Mouse (Mus musculus): ENCODE data around the gene Map1lc3a. TPM values are rescaled to one million over a fixed set of nuclear protein-coding genes. Genes with fewer than 3 reads are reported as not detected.

The Map1lc3a gene
- polyA plus RNA-seq, 1 experiment from 2014 or later: 435 TPM

GRCm38 (mm10) chr2:155293946-155294345 lies 17.8 kb downstream of the Map1lc3a start:
- no peak overlapping the region for H3K9ac ChIP-seq (replicated peaks; ENCODE audit: low read length)
- no peak overlapping the region for H3K4me2 ChIP-seq (ENCODE audit: low read length)
- DNase-seq: no peak
- WGBS: 96% methylated on average over 4 of the region's 4 CpGs
- H3K4me3 ChIP-seq (replicated peaks; ENCODE audit: low read depth, low read length): no peak overlapping the region
- H3K36me3 ChIP-seq (ENCODE audit: control insufficient read depth, insufficient read depth, low read length): peaks cover 80% of the 10 kb centered on the region
- H3K9me3 ChIP-seq (ENCODE audit: control insufficient read depth, low read length): no peaks in the 10 kb centered on the region
- no peaks in the 10 kb centered on the region for H3K4me1 ChIP-seq (ENCODE audit: control insufficient read depth, insufficient read depth, low read length)
- ATAC-seq (ENCODE audit: low FRiP score, low TSS enrichment): no peak
- H3K27me3 ChIP-seq (ENCODE audit: control insufficient read depth, insufficient read depth, low read length): no peaks in the 10 kb centered on the region
- no peak overlapping the region for H3K27ac ChIP-seq (replicated peaks; ENCODE audit: low read depth, low read length)

- Histone ChIP-seq H3K4me2 (ENCODE audit: low read length) (no peak overlapping the region), H3K27ac (replicated peaks; ENCODE audit: low read depth, low read length) (no peak overlapping the region), H3K36me3 (ENCODE audit: control insufficient read depth, insufficient read depth, low read length) (peaks cover 76% of the 10 kb centered on the region), H3K27me3 (ENCODE audit: control insufficient read depth, insufficient read depth, low read length) (no peaks in the 10 kb centered on the region), H3K4me3 (replicated peaks; ENCODE audit: low read depth, low read length) (no peak overlapping the region), H3K4me1 (ENCODE audit: control insufficient read depth, insufficient read depth, low read length) (no peaks in the 10 kb centered on the region), H3K9me3 (ENCODE audit: control insufficient read depth, low read length) (no peaks in the 10 kb centered on the region), H3K9ac (replicated peaks; ENCODE audit: low read length) (no peak overlapping the region)
- ATAC-seq (ENCODE audit: low FRiP score, low TSS enrichment): no peak
- DNase-seq: no peak
- WGBS: 96% methylated on average over 6 of the region's 6 CpGs
Measured at GRCm38 (mm10) chr2:155295453-155295852, 19.4 kb downstream of the Map1lc3a start.

GRCm38 (mm10) chr2:155299563-155299962 lies 23.5 kb downstream of the Map1lc3a start:
- Histone ChIP-seq H3K9ac (replicated peaks; ENCODE audit: low read length) (no peak overlapping the region), H3K36me3 (ENCODE audit: control insufficient read depth, insufficient read depth, low read length) (peaks cover 67% of the 10 kb centered on the region)
- 89% methylated on average over 4 of the region's 4 CpGs for WGBS

DNA sequence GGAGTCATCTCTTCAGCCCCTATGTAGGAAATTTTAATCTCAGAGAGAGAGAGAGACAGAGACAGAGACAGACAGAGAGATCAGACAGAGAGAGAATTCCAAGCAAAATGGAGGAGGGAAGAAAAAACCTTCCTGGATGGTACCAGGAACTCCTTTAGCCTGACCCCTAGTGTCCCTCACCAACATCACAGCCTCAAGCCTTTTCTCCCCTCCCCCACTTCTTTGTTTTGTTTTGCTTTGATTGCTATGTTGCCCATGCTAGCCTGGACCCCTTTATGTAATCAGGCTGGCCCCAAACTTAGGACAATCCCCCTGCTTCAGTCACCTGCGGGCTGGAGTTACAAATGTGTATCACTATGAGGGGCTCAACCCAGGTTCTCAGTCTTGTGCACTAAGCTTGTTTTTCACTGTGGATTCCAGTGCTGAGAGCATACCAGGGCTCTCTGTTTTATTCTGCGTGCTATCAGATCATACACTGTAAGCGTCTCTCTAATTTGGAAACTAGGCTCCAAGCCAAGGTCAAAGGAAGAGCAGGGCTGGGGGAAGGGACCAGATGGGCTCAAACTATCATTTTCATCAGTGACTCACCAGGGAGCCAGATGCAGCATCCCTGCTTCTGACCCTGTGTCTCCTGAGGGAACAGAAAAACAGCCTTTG lies 33.0 kb downstream of the Map1lc3a start:
- H3K9ac ChIP-seq (replicated peaks; ENCODE audit: low read length): no peak overlapping the region
- ATAC-seq (ENCODE audit: low FRiP score, low TSS enrichment): no peak
- peaks cover 34% of the 10 kb centered on the region for H3K36me3 ChIP-seq (ENCODE audit: control insufficient read depth, insufficient read depth, low read length)
- H3K4me2 ChIP-seq (ENCODE audit: low read length): no peak overlapping the region
- WGBS: 41% methylated on average over 3 of the region's 3 CpGs
- no peaks in the 10 kb centered on the region for H3K4me1 ChIP-seq (ENCODE audit: control insufficient read depth, insufficient read depth, low read length)
- peak; percentile 65 for DNase-seq
- no peaks in the 10 kb centered on the region for H3K9me3 ChIP-seq (ENCODE audit: control insufficient read depth, low read length)
- no peak overlapping the region for H3K4me3 ChIP-seq (replicated peaks; ENCODE audit: low read depth, low read length)
- 0 out of 2 replicates have a peak overlapping the region, but pooled peaks have one; percentile 33 for H3K27ac ChIP-seq (replicated peaks; ENCODE audit: low read depth, low read length)
- H3K27me3 ChIP-seq (ENCODE audit: control insufficient read depth, insufficient read depth, low read length): no peaks in the 10 kb centered on the region

More at GRCm38 (mm10) chr2:155299563-155299962, 23.5 kb downstream of the Map1lc3a start:
- H3K4me3 ChIP-seq (replicated peaks; ENCODE audit: low read depth, low read length): no peak overlapping the region
- no peaks in the 10 kb centered on the region for H3K4me1 ChIP-seq (ENCODE audit: control insufficient read depth, insufficient read depth, low read length)
- no peak overlapping the region for H3K4me2 ChIP-seq (ENCODE audit: low read length)
- no peaks in the 10 kb centered on the region for H3K9me3 ChIP-seq (ENCODE audit: control insufficient read depth, low read length)
- ATAC-seq (ENCODE audit: low FRiP score, low TSS enrichment) (no peak), DNase-seq (no peak)
- H3K27me3 ChIP-seq (ENCODE audit: control insufficient read depth, insufficient read depth, low read length): no peaks in the 10 kb centered on the region
- no peak overlapping the region for H3K27ac ChIP-seq (replicated peaks; ENCODE audit: low read depth, low read length)

GRCm38 (mm10) chr2:155313671-155314070 lies 37.6 kb downstream of the Map1lc3a start:
- DNase-seq (no peak), ATAC-seq (ENCODE audit: low FRiP score, low TSS enrichment) (no peak)
- 59% methylated on average over 6 of the region's 6 CpGs for WGBS
- H3K4me1 ChIP-seq (ENCODE audit: control insufficient read depth, insufficient read depth, low read length): no peaks in the 10 kb centered on the region
- no peak overlapping the region for H3K4me3 ChIP-seq (replicated peaks; ENCODE audit: low read depth, low read length)
- H3K27ac ChIP-seq (replicated peaks; ENCODE audit: low read depth, low read length): no peak overlapping the region
- no peaks in the 10 kb centered on the region for H3K9me3 ChIP-seq (ENCODE audit: control insufficient read depth, low read length)
- H3K27me3 ChIP-seq (ENCODE audit: control insufficient read depth, insufficient read depth, low read length): no peaks in the 10 kb centered on the region
- peaks cover 41% of the 10 kb centered on the region for H3K36me3 ChIP-seq (ENCODE audit: control insufficient read depth, insufficient read depth, low read length)
- no peak overlapping the region for H3K4me2 ChIP-seq (ENCODE audit: low read length)
- no peak overlapping the region for H3K9ac ChIP-seq (replicated peaks; ENCODE audit: low read length)

- DNase-seq: no peak
- Histone ChIP-seq H3K4me3 (replicated peaks; ENCODE audit: low read depth, low read length) (no peak overlapping the region), H3K27ac (replicated peaks; ENCODE audit: low read depth, low read length) (no peak overlapping the region), H3K9ac (replicated peaks; ENCODE audit: low read length) (no peak overlapping the region), H3K4me1 (ENCODE audit: control insufficient read depth, insufficient read depth, low read length) (no peaks in the 10 kb centered on the region), H3K9me3 (ENCODE audit: control insufficient read depth, low read length) (no peaks in the 10 kb centered on the region), H3K27me3 (ENCODE audit: control insufficient read depth, insufficient read depth, low read length) (no peaks in the 10 kb centered on the region), H3K4me2 (ENCODE audit: low read length) (no peak overlapping the region), H3K36me3 (ENCODE audit: control insufficient read depth, insufficient read depth, low read length) (peaks cover 42% of the 10 kb centered on the region)
- 95% methylated on average over 2 of the region's 2 CpGs for WGBS
- ATAC-seq (ENCODE audit: low FRiP score, low TSS enrichment): no peak
Measured at GRCm38 (mm10) chr2:155318618-155319017, 42.5 kb downstream of the Map1lc3a start.

GRCm38 (mm10) chr2:155320596-155320995 lies 44.5 kb downstream of the Map1lc3a start:
- Histone ChIP-seq H3K4me1 (ENCODE audit: control insufficient read depth, insufficient read depth, low read length) (no peaks in the 10 kb centered on the region), H3K27ac (replicated peaks; ENCODE audit: low read depth, low read length) (no peak overlapping the region), H3K4me3 (replicated peaks; ENCODE audit: low read depth, low read length) (no peak overlapping the region), H3K36me3 (ENCODE audit: control insufficient read depth, insufficient read depth, low read length) (peaks cover 29% of the 10 kb centered on the region), H3K4me2 (ENCODE audit: low read length) (no peak overlapping the region), H3K9ac (replicated peaks; ENCODE audit: low read length) (no peak overlapping the region), H3K9me3 (ENCODE audit: control insufficient read depth, low read length) (no peaks in the 10 kb centered on the region), H3K27me3 (ENCODE audit: control insufficient read depth, insufficient read depth, low read length) (no peaks in the 10 kb centered on the region)
- 87% methylated on average over 5 of the region's 5 CpGs for WGBS
- ATAC-seq (ENCODE audit: low FRiP score, low TSS enrichment) (no peak), DNase-seq (no peak)

- no peak overlapping the region for H3K4me3 ChIP-seq (replicated peaks; ENCODE audit: low read depth, low read length)
- H3K9me3 ChIP-seq (ENCODE audit: control insufficient read depth, low read length): no peaks in the 10 kb centered on the region
- no peak overlapping the region for H3K27ac ChIP-seq (replicated peaks; ENCODE audit: low read depth, low read length)
- H3K36me3 ChIP-seq (ENCODE audit: control insufficient read depth, insufficient read depth, low read length): peaks cover 49% of the 10 kb centered on the region
- DNase-seq (no peak), ATAC-seq (ENCODE audit: low FRiP score, low TSS enrichment) (no peak)
- no peak overlapping the region for H3K9ac ChIP-seq (replicated peaks; ENCODE audit: low read length)
- H3K4me1 ChIP-seq (ENCODE audit: control insufficient read depth, insufficient read depth, low read length): no peaks in the 10 kb centered on the region
- H3K27me3 ChIP-seq (ENCODE audit: control insufficient read depth, insufficient read depth, low read length): no peaks in the 10 kb centered on the region
- WGBS: 90% methylated on average over 4 of the region's 4 CpGs
- no peak overlapping the region for H3K4me2 ChIP-seq (ENCODE audit: low read length)
Measured at GRCm38 (mm10) chr2:155326001-155326400, 49.9 kb downstream of the Map1lc3a start.
